Mouse (Mus musculus) T-helper 2 cell (primary cell): ENCODE data around the gene Papolb.

ENCODE experiments used
- in situ Hi-C: fragments of 300-600 bp; cut with MboI, MseI; formaldehyde crosslinking; loops from one replicate; pipeline ENCODE4 v1.15.1; 2025; ENCODE audit warnings: high pct_unique_total_duplicates

The Papolb gene

DNA sequence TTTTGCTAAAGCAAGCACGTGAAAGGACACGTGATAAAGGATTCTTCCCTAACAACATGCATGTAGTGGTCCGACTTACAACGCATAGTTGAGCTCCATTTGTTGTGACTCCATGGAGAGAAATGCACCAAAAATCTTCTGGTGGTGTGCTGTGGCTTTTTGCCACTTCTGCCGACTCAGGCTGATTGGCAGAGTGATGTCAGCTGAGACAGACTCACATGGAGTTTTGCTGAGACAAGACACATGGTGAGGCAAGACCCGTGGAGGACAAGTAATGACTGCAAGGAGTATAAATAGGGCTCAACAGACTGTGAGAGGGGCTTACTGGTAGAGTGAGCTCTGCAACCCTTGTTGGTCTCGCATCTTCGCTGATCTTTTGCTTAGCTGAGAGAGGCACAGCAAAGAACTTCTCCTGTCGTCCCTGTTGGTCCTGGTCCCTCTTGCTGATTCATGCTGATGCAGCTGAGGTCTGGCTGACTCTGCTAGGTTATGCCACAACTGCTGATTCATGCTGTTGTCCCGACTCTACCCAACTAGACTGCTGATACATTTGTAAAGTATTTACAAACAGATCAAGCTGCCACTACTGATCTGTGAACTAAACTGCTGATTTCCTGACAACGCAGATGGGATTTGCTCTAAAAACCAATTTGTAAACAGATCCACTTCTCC is 8.5 kb downstream of the Papolb start:
- in situ Hi-C loops = no loop called here

- in situ Hi-C loops = no loop called here
Observed at GRCm38 (mm10) chr5:142520360-142520759, 9.5 kb downstream of the Papolb start.

GRCm38 (mm10) chr5:142518973-142519372 is 10.9 kb downstream of the Papolb start:
- in situ Hi-C loops = no loop called here

DNA sequence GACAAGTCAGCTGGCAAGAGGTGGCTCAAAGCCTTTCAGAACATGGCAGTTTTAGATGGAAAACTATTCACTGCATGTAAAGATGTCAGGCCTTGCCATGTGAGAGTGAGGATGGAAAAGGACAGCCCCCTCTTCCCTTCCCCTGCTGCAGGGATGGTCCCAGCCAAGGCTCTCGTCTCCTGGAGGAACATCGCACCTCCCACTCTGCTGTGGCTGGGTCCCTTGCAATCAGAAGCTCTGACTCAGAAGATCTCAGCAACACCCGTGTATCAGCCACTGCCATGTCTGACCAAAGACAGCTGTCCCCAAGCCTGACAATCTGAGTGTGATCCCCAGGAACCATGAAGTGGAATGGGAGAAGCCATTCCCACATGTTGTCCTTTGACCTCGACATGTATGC is 17.8 kb downstream of the Papolb start:
- in situ Hi-C loops = no loop called here

GRCm38 (mm10) chr5:142510061-142510414 is 19.8 kb downstream of the Papolb start:
- in situ Hi-C loops = no loop called here

DNA sequence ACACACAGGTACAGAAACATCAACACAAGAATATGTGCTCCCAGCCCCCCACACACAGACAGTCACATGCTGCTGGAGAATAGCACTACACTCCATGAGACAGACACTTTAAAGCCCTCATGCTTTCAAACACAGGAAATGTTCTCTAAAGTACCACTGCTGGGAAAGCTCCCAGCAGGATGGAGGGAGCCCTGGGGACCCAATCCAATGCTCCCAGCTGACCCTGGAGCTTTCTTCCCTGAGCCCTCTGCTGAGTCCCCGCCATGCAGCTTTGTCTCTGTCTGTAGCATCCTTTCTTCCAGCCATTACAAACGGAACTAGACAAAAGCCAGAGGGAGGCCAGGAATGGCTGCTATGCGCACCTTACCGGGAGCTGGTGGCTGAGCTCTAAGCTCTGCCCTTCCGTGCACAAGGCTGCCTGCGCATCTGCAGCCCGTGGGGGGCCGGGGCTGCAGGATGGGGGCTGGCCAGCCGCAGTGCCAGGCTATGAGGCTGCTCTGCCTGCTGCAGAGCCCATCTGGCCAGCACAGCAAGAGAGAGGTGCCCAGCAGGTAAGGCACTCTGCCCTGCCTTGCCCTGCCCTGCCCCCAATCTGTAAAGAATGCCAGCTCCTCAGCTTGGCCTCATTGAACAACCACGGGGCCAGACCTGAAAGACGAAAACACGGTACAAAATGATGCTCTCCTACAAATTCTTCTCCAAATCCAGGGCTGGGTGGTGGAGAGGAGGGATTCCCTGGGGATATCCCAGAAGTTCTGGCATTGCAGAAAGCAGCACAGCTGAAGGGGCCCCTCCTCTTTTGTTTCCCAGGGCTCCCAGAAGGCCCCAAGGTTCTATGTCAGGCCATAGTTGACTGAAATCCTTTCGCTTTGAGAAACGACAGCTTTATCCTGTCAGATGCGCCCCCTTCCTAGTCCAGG is 20.5 kb downstream of the Papolb start:
- in situ Hi-C loops = loop anchor here (5.0 kb wide), 1 partner anchor 38 kb away; no protein-coding TSS in a partner anchor

- in situ Hi-C loops = loop anchor here (5.0 kb wide), 1 partner anchor 41 kb away; no protein-coding TSS in a partner anchor
Observed at GRCm38 (mm10) chr5:142505695-142506423, 24.0 kb downstream of the Papolb start.

GRCm38 (mm10) chr5:142504175-142504574 is 25.7 kb downstream of the Papolb start:
- in situ Hi-C loops = no loop called here

DNA sequence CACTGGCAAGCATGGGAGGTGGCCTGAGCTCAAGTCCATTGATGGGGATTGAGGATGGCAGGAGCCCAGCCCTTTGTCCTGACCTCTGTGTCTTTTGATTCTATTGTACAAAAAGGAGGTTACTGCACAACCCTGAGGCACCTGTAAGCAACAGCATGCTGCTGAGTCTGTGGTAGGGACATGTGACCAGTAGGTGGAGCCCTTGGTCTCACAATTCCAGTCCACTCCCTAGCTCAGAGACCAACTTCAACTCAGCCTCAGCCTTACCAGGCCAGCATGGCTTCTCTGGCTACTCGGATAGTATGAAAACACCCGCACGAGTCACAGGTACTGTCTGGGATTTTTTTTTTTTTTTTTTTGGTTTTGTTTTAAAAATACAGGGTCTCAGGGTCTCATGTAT is 27.5 kb downstream of the Papolb start:
- in situ Hi-C loops = no loop called here

- in situ Hi-C loops = no loop called here
Observed at GRCm38 (mm10) chr5:142500918-142501317, 29.0 kb downstream of the Papolb start.

- in situ Hi-C loops = no loop called here
Observed at GRCm38 (mm10) chr5:142498964-142499363, 30.9 kb downstream of the Papolb start.

GRCm38 (mm10) chr5:142495321-142496096 is 34.4 kb downstream of the Papolb start:
- in situ Hi-C loops = no loop called here

DNA sequence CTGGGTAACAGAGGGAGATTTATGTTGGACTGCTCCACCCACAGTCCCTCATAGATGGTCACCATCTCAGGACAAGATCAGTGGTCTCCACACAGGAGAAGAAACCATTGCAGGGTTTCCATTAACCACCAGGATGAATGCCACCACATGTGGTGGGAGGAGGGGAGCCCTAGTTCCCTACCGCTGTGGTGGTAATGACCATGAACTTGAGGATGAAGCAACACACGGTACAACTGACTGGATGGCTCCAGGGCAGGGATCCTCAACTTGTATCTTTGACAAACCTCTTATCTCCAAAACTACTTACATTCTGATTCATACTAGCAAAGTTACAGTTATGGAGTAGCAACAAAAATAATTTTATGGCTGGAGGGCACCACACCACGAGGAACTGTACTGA is 36.6 kb downstream of the Papolb start:
- in situ Hi-C loops = no loop called here

- in situ Hi-C loops = no loop called here
Observed at GRCm38 (mm10) chr5:142489955-142490707, 39.7 kb downstream of the Papolb start.

DNA sequence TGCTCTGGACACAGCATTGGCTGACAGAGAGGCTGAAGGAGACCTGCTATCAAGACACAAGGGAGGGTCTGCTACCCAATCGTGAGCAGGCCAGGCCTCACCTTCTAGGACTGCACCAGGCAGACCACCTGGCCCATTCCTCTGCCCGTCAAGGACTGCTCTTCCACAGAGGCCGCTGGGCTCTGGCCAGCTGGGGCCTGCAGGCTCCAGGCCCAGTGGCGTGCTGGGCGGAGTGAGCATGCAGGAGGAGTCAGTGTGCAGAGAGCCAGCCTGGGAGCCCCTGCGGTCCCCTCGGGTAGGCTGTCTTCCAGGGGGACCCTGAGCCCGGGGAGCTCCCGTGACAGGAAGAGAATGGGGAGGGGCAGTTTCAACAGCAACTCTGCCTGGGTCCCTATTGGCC is 43.2 kb downstream of the Papolb start:
- in situ Hi-C loops = no loop called here

GRCm38 (mm10) chr5:142483581-142483980 is 46.3 kb downstream of the Papolb start:
- in situ Hi-C loops = loop anchor here (5.0 kb wide), 3 partner anchors 64 to 351 kb away; no protein-coding TSS in a partner anchor

GRCm38 (mm10) chr5:142482512-142482911 is 47.4 kb downstream of the Papolb start:
- in situ Hi-C loops = loop anchor here (5.0 kb wide), 3 partner anchors 65 to 350 kb away; no protein-coding TSS in a partner anchor

DNA sequence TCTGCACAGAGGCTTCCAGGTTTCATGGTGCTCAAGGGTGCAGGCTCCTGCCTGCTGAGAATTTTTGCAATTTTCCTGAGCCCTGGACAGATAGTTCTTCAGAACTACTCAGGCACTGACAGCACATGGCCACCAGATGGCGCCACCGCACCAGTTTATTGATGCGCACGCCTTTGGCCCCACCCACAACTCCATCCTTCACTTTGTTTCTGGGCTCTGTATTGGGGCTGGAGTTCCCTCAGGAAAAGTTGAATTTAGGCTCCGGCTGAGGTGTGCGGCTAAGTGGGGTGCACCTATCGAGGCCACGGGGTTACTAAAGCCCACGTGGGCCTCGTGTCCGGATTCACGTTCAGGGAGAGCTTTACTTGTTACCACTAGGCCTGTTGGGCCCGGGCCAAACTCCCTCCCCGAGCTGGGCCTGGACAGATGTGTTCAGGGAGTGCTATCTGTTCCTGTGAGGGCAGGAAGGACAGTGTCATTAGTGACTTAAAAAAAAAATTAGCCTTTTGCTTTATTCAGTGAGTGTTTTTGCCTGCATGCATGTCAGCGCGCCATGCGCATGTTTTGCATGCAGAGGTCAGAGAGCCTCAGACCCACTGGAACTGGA is 50.9 kb downstream of the Papolb start:
- in situ Hi-C loops = no loop called here

GRCm38 (mm10) chr5:142477866-142478615 is 51.8 kb downstream of the Papolb start:
- in situ Hi-C loops = no loop called here
